Mouse (Mus musculus) hindbrain, embryonic 16.5 days (tissue): ENCODE results near the gene Tmem222. TPM values are rescaled to one million over a fixed set of nuclear protein-coding genes. Genes with fewer than 3 reads are reported as not detected.

ENCODE experiments used
- ATAC-seq: fragments of 200-750 bp; cut with Nextera tagmentation; 2 replicates; pipeline ENCODE4 v1.8.0; 2017; ENCODE audit warnings: moderate TSS enrichment, moderate library complexity
- H3K27ac ChIP-seq: fragments of 300-500 bp; sonication (generic); 2 replicates; pipeline ENCODE4 v1.5.1; 2014; ENCODE audit warnings: low read depth, mild to moderate bottlenecking, control low read depth, low read length, moderate library complexity
- H3K27me3 ChIP-seq: fragments of 300-500 bp; sonication (generic); replicated peaks from 2 replicates; pipeline ENCODE4 v1.6.1; 2014; ENCODE audit warnings: low read length; ENCODE audit not compliant: control insufficient read depth, insufficient read depth
- H3K36me3 ChIP-seq: fragments of 300-500 bp; sonication (generic); 2 replicates; pipeline ENCODE4 v1.6.1; 2014; ENCODE audit warnings: mild to moderate bottlenecking, low read length, moderate library complexity, mixed read lengths; ENCODE audit not compliant: control insufficient read depth, insufficient read depth
- H3K4me1 ChIP-seq: fragments of 300-500 bp; sonication (generic); 2 replicates; pipeline ENCODE4 v1.6.1; 2014; ENCODE audit warnings: low read depth, low read length; ENCODE audit not compliant: control insufficient read depth, insufficient read depth
- H3K4me2 ChIP-seq: fragments of 300-500 bp; sonication (generic); 2 replicates; pipeline ENCODE4 v1.6.1; 2014; ENCODE audit warnings: mild to moderate bottlenecking, low read length, control low read depth, moderate library complexity
- H3K4me3 ChIP-seq: fragments of 300-500 bp; sonication (generic); 2 replicates; pipeline ENCODE4 v1.5.1; 2014; ENCODE audit warnings: mild to moderate bottlenecking, low read length, control low read depth, moderate library complexity
- H3K9ac ChIP-seq: fragments of 300-500 bp; sonication (generic); 2 replicates; pipeline ENCODE4 v1.6.1; 2014; ENCODE audit warnings: low read depth, mild to moderate bottlenecking, control low read depth, low read length, moderate library complexity
- H3K9me3 ChIP-seq: fragments of 300-500 bp; sonication (generic); 2 replicates; pipeline ENCODE4 v1.6.1; 2014; ENCODE audit warnings: mild to moderate bottlenecking, low read length, moderate library complexity; ENCODE audit not compliant: control insufficient read depth
- WGBS: fragments of 180-500 bp; shearing (Covaris S2); extraction: QIAGEN DNeasy Blood & Tissue Kit; methylation state at CpG from one replicate; pipeline ENCODE4 v1.1.7; 2014; 5-methylcytosine and 5-hydroxymethylcytosine counted together
- polyA plus RNA-seq: library from polyadenylated mRNA; unstranded; fragments of >200 nt; fragmentation: Nextera tagmentation; extraction: Ambion mirVana; gene quantifications from 2 replicates; pipeline ENCODE4 v1.2.1, GENCODE M21; 2015

The Tmem222 gene
- polyA plus RNA-seq, 1 experiment from 2014 or later: 130 TPM

DNA sequence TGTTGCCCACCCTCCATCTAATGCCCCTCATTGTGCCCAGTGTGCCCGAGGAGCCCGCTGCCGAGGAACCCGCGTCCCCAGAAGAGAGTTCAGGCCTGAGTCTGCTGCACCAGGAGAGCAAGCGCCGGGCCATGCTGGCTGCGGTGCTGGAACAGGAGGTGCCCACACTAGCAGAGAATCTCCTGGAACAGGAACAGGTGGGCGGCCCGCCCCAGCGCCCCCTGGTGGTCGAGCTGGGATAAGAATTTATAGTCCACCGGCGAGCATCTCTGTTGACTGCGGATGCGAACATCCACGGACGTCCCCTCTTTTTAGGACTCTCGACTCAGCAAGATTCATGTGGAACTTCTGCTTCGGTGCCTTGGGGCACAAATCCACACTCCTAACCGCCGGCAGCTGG, 27.0 kb downstream of the Tmem222 start:
- Histone ChIP-seq H3K27ac (no peak overlapping the region), H3K4me3 (peak overlapping the region; percentile 34), H3K9ac (peak overlapping the region; percentile 55), H3K36me3 (no peaks in the 10 kb centered on the region), H3K9me3 (no peaks in the 10 kb centered on the region), H3K27me3 (peaks cover 53% of the 10 kb centered on the region), H3K4me1 (peaks cover 9% of the 10 kb centered on the region), H3K4me2 (peak overlapping the region; percentile 56)
- 4% methylated on average over 22 of the region's 22 CpGs for WGBS
- ATAC-seq: no peak; the same call in 1 of the 2 replicates

DNA sequence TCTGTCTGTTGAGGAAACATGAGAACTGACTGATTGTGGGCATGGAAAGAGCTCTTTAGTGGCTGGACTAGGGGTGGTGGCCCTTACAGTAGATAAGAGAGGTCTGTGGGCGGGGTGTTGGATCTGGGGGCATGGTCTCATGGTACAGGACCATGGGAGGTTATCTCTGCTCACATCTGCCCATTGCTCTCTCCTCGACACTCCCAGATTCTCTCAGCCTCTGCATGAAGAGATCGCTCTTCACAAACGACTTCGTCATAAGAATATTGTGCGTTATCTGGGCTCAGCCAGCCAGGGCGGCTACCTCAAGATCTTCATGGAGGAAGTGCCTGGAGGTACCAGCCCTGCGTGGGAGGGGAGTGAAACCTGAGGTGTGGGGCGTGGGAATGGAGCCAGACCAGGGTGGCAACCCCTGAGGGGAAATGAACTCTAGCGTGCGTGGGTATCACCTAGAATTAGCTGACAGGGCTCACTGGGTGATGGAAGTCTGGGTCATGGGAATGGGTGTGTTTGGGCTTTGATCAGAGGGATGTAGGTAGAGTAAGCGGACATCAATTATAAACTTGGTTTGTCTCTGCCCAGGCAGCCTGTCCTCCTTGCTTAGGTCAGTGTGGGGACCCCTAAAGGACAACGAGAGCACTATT, 29.7 kb downstream of the Tmem222 start:
- Histone ChIP-seq H3K27me3 (peaks cover 62% of the 10 kb centered on the region), H3K4me2 (no peak overlapping the region), H3K4me3 (no peak overlapping the region), H3K36me3 (no peaks in the 10 kb centered on the region), H3K4me1 (peaks cover 9% of the 10 kb centered on the region), H3K9me3 (no peaks in the 10 kb centered on the region), H3K27ac (no peak overlapping the region), H3K9ac (no peak overlapping the region)
- WGBS: 82% methylated on average over 13 of the region's 13 CpGs
- no peak for ATAC-seq

DNA sequence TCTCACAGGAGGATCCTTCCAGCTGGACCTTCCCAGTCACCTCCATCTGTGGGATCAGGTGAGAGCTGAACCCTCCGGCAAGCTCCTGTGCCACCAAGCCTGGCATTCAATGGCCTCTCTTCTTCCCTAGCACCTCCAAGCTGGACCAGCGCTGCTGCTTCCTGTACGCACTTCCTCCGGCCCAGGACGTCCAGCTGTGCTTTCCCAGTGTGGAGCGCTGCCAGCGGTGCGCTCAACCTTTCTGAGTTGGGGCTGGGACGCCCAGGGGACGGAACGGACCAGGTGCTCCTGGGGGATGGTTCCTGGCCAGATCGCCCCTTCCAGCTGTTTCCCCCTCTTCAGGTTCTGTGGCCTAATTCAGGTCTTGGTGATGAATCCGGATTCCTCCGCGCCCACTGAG, 30.5 kb downstream of the Tmem222 start:
- no peak overlapping the region for H3K9ac ChIP-seq
- no peak overlapping the region for H3K4me2 ChIP-seq
- H3K4me3 ChIP-seq: no peak overlapping the region
- H3K36me3 ChIP-seq: no peaks in the 10 kb centered on the region
- H3K9me3 ChIP-seq: no peaks in the 10 kb centered on the region
- WGBS: 33% methylated on average over 15 of the region's 15 CpGs
- no peak overlapping the region for H3K27ac ChIP-seq
- H3K4me1 ChIP-seq: peaks cover 9% of the 10 kb centered on the region
- ATAC-seq: no peak
- H3K27me3 ChIP-seq: peaks cover 63% of the 10 kb centered on the region

DNA sequence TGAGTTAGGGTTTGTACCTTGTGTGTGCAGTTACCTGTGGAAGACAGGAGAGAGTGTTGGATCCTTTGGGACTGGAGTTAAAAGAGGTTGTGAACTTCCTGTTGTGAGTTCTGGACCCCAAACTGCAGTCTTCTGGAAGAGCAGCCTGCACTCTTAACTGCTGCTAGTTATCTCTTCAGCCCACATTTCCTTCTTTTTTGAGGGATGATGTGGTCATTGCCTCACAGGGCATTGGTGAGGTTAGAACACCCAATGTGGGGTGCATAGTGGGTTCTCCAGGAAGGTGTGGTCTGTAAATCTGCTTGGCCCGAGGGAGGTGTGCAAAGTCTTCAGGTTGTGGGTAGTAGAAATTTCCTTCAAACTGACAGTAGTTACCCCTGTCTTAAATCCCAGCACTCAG, 33.3 kb downstream of the Tmem222 start:
- peaks cover 51% of the 10 kb centered on the region for H3K27me3 ChIP-seq
- 94% methylated on average over 1 of the region's 1 CpGs for WGBS
- no peaks in the 10 kb centered on the region for H3K36me3 ChIP-seq
- H3K27ac ChIP-seq: no peak overlapping the region
- H3K4me1 ChIP-seq: peaks cover 7% of the 10 kb centered on the region
- no peak overlapping the region for H3K9ac ChIP-seq
- ATAC-seq: no peak
- no peaks in the 10 kb centered on the region for H3K9me3 ChIP-seq
- H3K4me3 ChIP-seq: no peak overlapping the region
- H3K4me2 ChIP-seq: no peak overlapping the region

DNA sequence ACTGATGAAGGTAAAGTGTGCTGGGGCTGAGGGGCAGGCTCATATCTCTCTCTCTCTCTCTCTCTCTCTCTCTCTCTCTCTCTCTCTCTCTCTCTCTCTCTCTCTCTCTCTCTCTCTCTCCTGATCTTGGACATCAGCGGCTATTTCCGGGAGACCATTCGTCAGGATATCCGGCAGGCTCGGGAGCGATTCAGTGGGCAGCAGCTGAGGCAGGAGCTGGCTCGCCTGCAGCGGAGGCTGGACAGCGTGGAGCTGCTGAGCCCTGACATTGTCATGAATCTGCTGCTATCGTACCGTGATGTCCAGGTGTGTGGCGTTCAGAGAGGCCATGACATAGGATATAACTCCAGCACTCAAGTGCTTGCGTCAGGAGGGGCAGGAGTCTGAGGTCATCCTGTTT, 34.1 kb downstream of the Tmem222 start:
- peaks cover 51% of the 10 kb centered on the region for H3K27me3 ChIP-seq
- no peak overlapping the region for H3K9ac ChIP-seq
- H3K4me3 ChIP-seq: no peak overlapping the region
- 39% methylated on average over 13 of the region's 13 CpGs for WGBS
- peaks cover 7% of the 10 kb centered on the region for H3K4me1 ChIP-seq
- no peaks in the 10 kb centered on the region for H3K9me3 ChIP-seq
- no peak for ATAC-seq
- no peak overlapping the region for H3K27ac ChIP-seq
- H3K36me3 ChIP-seq: no peaks in the 10 kb centered on the region
- no peak overlapping the region for H3K4me2 ChIP-seq

DNA sequence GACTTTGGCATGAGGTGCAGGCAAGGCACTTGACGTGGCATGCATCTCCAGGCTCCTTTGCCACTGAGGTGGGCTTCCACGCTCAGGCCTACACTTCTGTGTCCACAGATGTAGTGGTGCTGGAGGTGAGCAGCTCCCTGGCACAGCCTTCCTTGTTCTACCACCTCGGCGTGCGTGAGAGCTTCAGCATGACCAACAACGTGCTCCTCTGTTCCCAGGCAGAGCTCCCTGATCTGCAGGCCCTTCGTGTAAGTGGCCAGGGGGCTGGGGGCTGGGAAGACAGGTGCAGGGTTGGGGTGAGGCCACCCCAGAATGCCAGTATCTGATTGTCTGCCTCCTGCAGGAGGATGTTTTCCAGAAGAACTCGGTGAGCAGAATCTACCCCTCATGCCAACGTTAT, 34.9 kb downstream of the Tmem222 start:
- 49% methylated on average over 9 of the region's 9 CpGs for WGBS
- H3K27me3 ChIP-seq: peaks cover 47% of the 10 kb centered on the region
- no peaks in the 10 kb centered on the region for H3K9me3 ChIP-seq

GRCm38 (mm10) chr4:133241910-133242309, 35.7 kb downstream of the Tmem222 start:
- peaks cover 7% of the 10 kb centered on the region for H3K4me1 ChIP-seq
- no peak overlapping the region for H3K9ac ChIP-seq
- H3K9me3 ChIP-seq: no peaks in the 10 kb centered on the region
- H3K27ac ChIP-seq: no peak overlapping the region
- H3K27me3 ChIP-seq: peaks cover 42% of the 10 kb centered on the region
- peak overlapping the region; percentile 90 for H3K4me2 ChIP-seq
- peak; percentile 14; the same call in 1 of the 2 replicates for ATAC-seq
- H3K36me3 ChIP-seq: no peaks in the 10 kb centered on the region
- peak overlapping the region; percentile 64 for H3K4me3 ChIP-seq
- WGBS: 33% methylated on average over 11 of the region's 11 CpGs

More for the DNA sequence above, 34.9 kb downstream of the Tmem222 start:
- ATAC-seq: no peak
- Histone ChIP-seq H3K9ac (no peak overlapping the region), H3K4me1 (peaks cover 7% of the 10 kb centered on the region), H3K4me3 (no peak overlapping the region), H3K4me2 (no peak overlapping the region), H3K36me3 (no peaks in the 10 kb centered on the region), H3K27ac (no peak overlapping the region)

- H3K27ac ChIP-seq: peak overlapping the region; percentile 54; the same call in 1 of the 2 replicates
- H3K9me3 ChIP-seq: no peaks in the 10 kb centered on the region
- peak; percentile 93 for ATAC-seq
- under 1% methylated on average over 73 of the region's 78 CpGs for WGBS
- H3K36me3 ChIP-seq: no peaks in the 10 kb centered on the region
- H3K4me1 ChIP-seq: peaks cover 7% of the 10 kb centered on the region
- H3K9ac ChIP-seq: peak overlapping the region; percentile 77
- peak overlapping the region; percentile 90 for H3K4me2 ChIP-seq
- H3K27me3 ChIP-seq: peaks cover 37% of the 10 kb centered on the region
- H3K4me3 ChIP-seq: peak overlapping the region; percentile 64
Measured at GRCm38 (mm10) chr4:133240934-133241908, 36.4 kb downstream of the Tmem222 start.

DNA sequence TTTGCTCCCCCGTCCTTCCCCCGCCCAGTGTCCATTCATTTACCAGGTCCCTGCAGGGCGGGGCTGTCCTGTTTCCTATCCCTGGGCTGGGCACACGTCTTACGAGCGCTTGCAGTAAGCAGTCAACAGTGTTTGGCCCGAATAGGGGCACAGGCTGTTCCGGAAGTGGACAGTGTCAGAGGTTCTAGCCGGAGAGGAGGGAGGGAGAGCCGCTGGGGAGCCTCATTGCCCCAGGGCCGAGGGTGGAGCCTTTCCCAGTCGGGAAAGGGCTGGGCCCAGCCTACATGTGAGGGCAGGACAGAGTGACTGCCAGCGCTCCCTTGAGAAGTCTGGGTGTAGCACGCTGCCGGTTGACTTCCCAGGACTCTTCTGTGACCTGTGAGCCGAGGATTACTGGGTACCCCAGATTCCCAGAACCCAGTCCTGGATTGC, 37.1 kb downstream of the Tmem222 start, which contains the start of gene Map3k6:
TSS of gene Map3k6 (plus strand) at position 329 of the 432 bp plus-strand sequence.
- Histone ChIP-seq H3K4me1 (peaks cover 7% of the 10 kb centered on the region), H3K36me3 (no peaks in the 10 kb centered on the region), H3K9me3 (no peaks in the 10 kb centered on the region), H3K27ac (peak within 1 kb of the TSS; percentile 54; the same call in 1 of the 2 replicates), H3K4me3 (peak within 1 kb of the TSS; percentile 64), H3K4me2 (peak within 1 kb of the TSS; percentile 90), H3K9ac (peak within 1 kb of the TSS; percentile 77), H3K27me3 (peaks cover 35% of the 10 kb centered on the region)
- 5% methylated on average over 16 of the region's 16 CpGs for WGBS
- ATAC-seq: 0 out of 2 replicates have a peak, but pooled peaks have one; percentile 13
